Mouse (Mus musculus): ENCODE results near the gene Fam214a. TPM values are rescaled to one million over a fixed set of nuclear protein-coding genes. Genes with fewer than 3 reads are reported as not detected.

Gene Fam214a
- polyA plus RNA-seq, 1 experiment: 2.9 TPM

GRCm38 (mm10) chr9:74929981-74930423 is 22.7 kb upstream of the Fam214a start:
- H3K4me1 ChIP-seq (ENCODE audit: control insufficient read depth, insufficient read depth, insufficient read length, low read length): no peaks in the 10 kb centered on the region
- no peak overlapping the region for H3K4me3 ChIP-seq (ENCODE audit: low read depth, low read length)
- H3K27me3 ChIP-seq (ENCODE audit: control insufficient read depth, insufficient read depth, low read length): no peaks in the 10 kb centered on the region
- no peak overlapping the region for H3K27ac ChIP-seq (ENCODE audit: insufficient read depth, low read depth, low read length)
- 72% methylated on average over 4 of the region's 4 CpGs for WGBS
- TF ChIP-seq CTCF (IDR thresholded peaks at IDR 0.05; ENCODE audit: extremely low read depth, insufficient read length, insufficient replicate concordance, low read depth, low read length): no peak
- no peak for TF ChIP-seq POLR2A (IDR thresholded peaks at IDR 0.05; ENCODE audit: low read depth, low read length)
- H3K36me3 ChIP-seq (ENCODE audit: control insufficient read depth, insufficient read depth, low read length): no peaks in the 10 kb centered on the region

- TF ChIP-seq POLR2A (IDR thresholded peaks at IDR 0.05; ENCODE audit: low read depth, low read length) (no peak), CTCF (IDR thresholded peaks at IDR 0.05; ENCODE audit: extremely low read depth, insufficient read length, insufficient replicate concordance, low read depth, low read length) (no peak)
- Histone ChIP-seq H3K27ac (ENCODE audit: insufficient read depth, low read depth, low read length) (no peak overlapping the region), H3K4me1 (ENCODE audit: control insufficient read depth, insufficient read depth, insufficient read length, low read length) (no peaks in the 10 kb centered on the region), H3K4me3 (ENCODE audit: low read depth, low read length) (no peak overlapping the region), H3K27me3 (ENCODE audit: control insufficient read depth, insufficient read depth, low read length) (no peaks in the 10 kb centered on the region), H3K36me3 (ENCODE audit: control insufficient read depth, insufficient read depth, low read length) (no peaks in the 10 kb centered on the region)
- 91% methylated on average over 5 of the region's 5 CpGs for WGBS
These were observed 22.0 kb upstream of the Fam214a start for GRCm38 (mm10) chr9:74930653-74931052.

DNA sequence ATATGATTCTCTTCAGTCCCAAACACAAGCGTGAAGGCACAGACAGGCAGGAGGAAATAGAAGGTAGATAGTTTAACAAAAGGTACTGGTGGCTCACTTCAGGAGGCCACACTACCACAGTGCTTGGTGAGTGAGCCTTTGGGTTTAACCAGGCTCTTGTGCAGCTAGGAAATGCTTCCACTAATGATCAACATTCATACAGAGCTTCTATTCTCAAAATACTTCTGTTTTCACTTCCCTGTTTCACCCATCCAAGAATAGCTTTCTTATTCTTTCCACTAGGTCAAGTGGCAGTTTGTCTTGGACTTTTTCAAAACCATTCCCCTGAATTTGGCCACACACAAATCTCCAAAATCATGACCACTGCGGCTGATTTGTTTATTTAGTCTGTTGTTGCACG is 17.4 kb upstream of the Fam214a start:
- no peak for TF ChIP-seq CTCF (IDR thresholded peaks at IDR 0.05; ENCODE audit: extremely low read depth, insufficient read length, insufficient replicate concordance, low read depth, low read length)
- TF ChIP-seq POLR2A (IDR thresholded peaks at IDR 0.05; ENCODE audit: low read depth, low read length): no peak
- Histone ChIP-seq H3K4me3 (ENCODE audit: low read depth, low read length) (no peak overlapping the region), H3K36me3 (ENCODE audit: control insufficient read depth, insufficient read depth, low read length) (no peaks in the 10 kb centered on the region), H3K27ac (ENCODE audit: insufficient read depth, low read depth, low read length) (peak overlapping the region; percentile 65; the same call in 1 of the 2 replicates), H3K4me1 (ENCODE audit: control insufficient read depth, insufficient read depth, insufficient read length, low read length) (peaks cover 3% of the 10 kb centered on the region; the same call in 1 of the 2 replicates), H3K27me3 (ENCODE audit: control insufficient read depth, insufficient read depth, low read length) (no peaks in the 10 kb centered on the region)
- 61% methylated on average over 3 of the region's 3 CpGs for WGBS

DNA sequence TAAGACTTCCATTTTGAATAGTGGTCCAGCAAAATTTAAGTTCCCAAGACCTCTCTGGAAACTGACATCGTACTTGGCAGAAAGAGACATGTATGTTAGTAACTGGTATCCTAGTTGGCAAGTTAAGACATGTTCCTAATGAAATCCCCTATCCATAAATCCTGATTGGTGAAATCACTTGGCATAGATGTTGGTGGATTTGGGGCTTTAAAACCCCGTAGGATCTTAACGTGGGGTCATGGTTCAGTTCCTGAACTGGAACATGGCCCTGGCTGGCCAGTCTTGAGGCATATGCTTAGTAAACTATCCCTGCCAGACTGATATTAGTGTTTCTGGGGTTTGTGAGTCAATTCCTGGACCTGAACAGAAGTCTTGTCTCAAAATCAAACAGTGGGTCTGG is 14.9 kb upstream of the Fam214a start:
- H3K4me1 ChIP-seq (ENCODE audit: control insufficient read depth, insufficient read depth, insufficient read length, low read length): peaks cover 3% of the 10 kb centered on the region; the same call in 1 of the 2 replicates
- WGBS: 87% methylated on average over 3 of the region's 3 CpGs
- no peak overlapping the region for H3K27ac ChIP-seq (ENCODE audit: insufficient read depth, low read depth, low read length)
- no peaks in the 10 kb centered on the region for H3K27me3 ChIP-seq (ENCODE audit: control insufficient read depth, insufficient read depth, low read length)
- H3K4me3 ChIP-seq (ENCODE audit: low read depth, low read length): no peak overlapping the region
- no peaks in the 10 kb centered on the region for H3K36me3 ChIP-seq (ENCODE audit: control insufficient read depth, insufficient read depth, low read length)
- no peak for TF ChIP-seq POLR2A (IDR thresholded peaks at IDR 0.05; ENCODE audit: low read depth, low read length)
- TF ChIP-seq CTCF (IDR thresholded peaks at IDR 0.05; ENCODE audit: extremely low read depth, insufficient read length, insufficient replicate concordance, low read depth, low read length): no peak

GRCm38 (mm10) chr9:74938670-74939534 is 13.8 kb upstream of the Fam214a start:
- H3K27me3 ChIP-seq (ENCODE audit: control insufficient read depth, insufficient read depth, low read length): no peaks in the 10 kb centered on the region
- no peak for TF ChIP-seq POLR2A (IDR thresholded peaks at IDR 0.05; ENCODE audit: low read depth, low read length)
- no peak for TF ChIP-seq CTCF (IDR thresholded peaks at IDR 0.05; ENCODE audit: extremely low read depth, insufficient read length, insufficient replicate concordance, low read depth, low read length)
- H3K4me1 ChIP-seq (ENCODE audit: control insufficient read depth, insufficient read depth, insufficient read length, low read length): peaks cover 3% of the 10 kb centered on the region; the same call in 1 of the 2 replicates
- 26% methylated on average over 12 of the region's 12 CpGs for WGBS
- no peak overlapping the region for H3K27ac ChIP-seq (ENCODE audit: insufficient read depth, low read depth, low read length)
- no peak overlapping the region for H3K4me3 ChIP-seq (ENCODE audit: low read depth, low read length)
- no peaks in the 10 kb centered on the region for H3K36me3 ChIP-seq (ENCODE audit: control insufficient read depth, insufficient read depth, low read length)

- Histone ChIP-seq H3K27ac (ENCODE audit: insufficient read depth, low read depth, low read length) (no peak overlapping the region), H3K4me3 (ENCODE audit: low read depth, low read length) (no peak overlapping the region), H3K27me3 (ENCODE audit: control insufficient read depth, insufficient read depth, low read length) (0 out of 2 replicates have a peak, but pooled peaks cover 2% of the 10 kb centered on the region), H3K4me1 (ENCODE audit: control insufficient read depth, insufficient read depth, insufficient read length, low read length) (no peaks in the 10 kb centered on the region), H3K36me3 (ENCODE audit: control insufficient read depth, insufficient read depth, low read length) (no peaks in the 10 kb centered on the region)
- TF ChIP-seq POLR2A (IDR thresholded peaks at IDR 0.05; ENCODE audit: low read depth, low read length) (no peak), CTCF (IDR thresholded peaks at IDR 0.05; ENCODE audit: extremely low read depth, insufficient read length, insufficient replicate concordance, low read depth, low read length) (no peak)
- WGBS: 82% methylated on average over 8 of the region's 8 CpGs
These were observed 5.8 kb upstream of the Fam214a start for GRCm38 (mm10) chr9:74946713-74947402.

DNA sequence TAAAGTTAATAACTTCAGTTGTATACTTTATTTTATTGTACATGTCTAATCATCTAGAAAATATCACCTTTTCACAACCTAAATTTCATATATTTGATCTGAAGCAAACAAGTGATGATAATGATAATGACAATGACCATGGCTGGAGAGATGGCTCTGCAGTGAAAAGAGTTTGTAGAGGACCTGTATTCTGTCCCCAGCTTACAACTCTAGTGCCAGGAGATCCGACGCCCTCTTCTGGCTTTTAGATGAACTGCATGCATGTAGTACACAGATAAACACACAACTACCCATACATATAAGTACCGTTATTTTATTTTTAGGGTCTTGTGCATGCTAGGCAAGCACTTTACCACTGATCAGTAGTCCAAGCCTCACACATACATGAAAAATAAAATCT is 1.2 kb upstream of the Fam214a start:
- Histone ChIP-seq H3K27me3 (ENCODE audit: control insufficient read depth, insufficient read depth, low read length) (no peaks in the 10 kb centered on the region), H3K4me3 (ENCODE audit: low read depth, low read length) (no peak overlapping the region), H3K36me3 (ENCODE audit: control insufficient read depth, insufficient read depth, low read length) (no peaks in the 10 kb centered on the region), H3K27ac (ENCODE audit: insufficient read depth, low read depth, low read length) (no peak overlapping the region), H3K4me1 (ENCODE audit: control insufficient read depth, insufficient read depth, insufficient read length, low read length) (0 out of 2 replicates have a peak, but pooled peaks cover 2% of the 10 kb centered on the region)
- 33% methylated on average over 3 of the region's 3 CpGs for WGBS
- TF ChIP-seq POLR2A (IDR thresholded peaks at IDR 0.05; ENCODE audit: low read depth, low read length) (no peak), CTCF (IDR thresholded peaks at IDR 0.05; ENCODE audit: extremely low read depth, insufficient read length, insufficient replicate concordance, low read depth, low read length) (no peak)

Data from small intestine, adult 2 months (tissue).